Mouse (Mus musculus): ENCODE results near the gene Fermt2. TPM values are rescaled to one million over a fixed set of nuclear protein-coding genes. Genes with fewer than 3 reads are reported as not detected.
A peak's percentile ranks its signal among the peaks of the same experiment; 100 is the strongest.

The Fermt2 gene
- total RNA-seq, 1 experiment from 2014 or later: not detected

DNA sequence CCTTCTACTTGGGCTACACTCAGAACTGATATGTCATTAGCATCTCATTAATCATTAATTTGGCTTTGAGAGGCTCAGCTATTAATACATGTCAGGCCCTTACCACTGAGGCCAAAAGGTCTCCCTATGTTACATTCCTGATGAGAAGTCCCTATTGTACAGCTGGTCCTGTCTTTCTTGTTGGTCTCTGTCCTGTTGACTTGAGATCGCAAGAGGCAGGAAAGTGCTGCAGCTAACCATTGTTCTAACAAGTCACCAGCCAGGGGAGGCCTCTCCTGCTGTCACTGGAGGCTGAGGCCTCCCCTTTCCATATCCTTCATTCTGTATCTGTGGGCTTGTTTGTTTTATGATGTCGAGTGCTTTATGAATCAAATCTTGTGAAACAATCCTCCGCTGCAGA is 83.1 kb downstream of the Fermt2 start:
- no peak for ATAC-seq (replicated peaks; ENCODE audit: insufficient number of reproducible peaks, low FRiP score, low TSS enrichment, poor library complexity, severe bottlenecking)

DNA sequence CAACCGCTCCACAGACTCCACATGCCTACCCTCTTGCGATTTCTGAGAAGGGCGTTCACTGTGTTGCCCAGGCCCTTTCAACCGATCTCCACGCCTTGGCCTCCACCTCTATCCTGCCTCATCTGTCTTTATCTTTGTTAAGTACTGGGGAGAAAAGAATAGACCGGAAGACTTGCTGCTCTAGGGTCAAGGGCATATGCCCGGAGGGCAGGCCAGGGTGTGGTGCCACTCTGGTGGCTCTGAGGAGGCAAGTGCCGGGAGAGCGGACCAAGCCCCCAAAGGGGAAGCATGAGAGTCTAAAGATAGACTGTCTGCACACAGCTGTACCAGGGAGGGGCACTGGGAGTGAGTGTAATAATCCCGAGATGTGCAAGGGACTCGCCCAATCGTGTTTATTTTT is 84.5 kb downstream of the Fermt2 start:
- ATAC-seq (replicated peaks; ENCODE audit: insufficient number of reproducible peaks, low FRiP score, low TSS enrichment, poor library complexity, severe bottlenecking): no peak

DNA sequence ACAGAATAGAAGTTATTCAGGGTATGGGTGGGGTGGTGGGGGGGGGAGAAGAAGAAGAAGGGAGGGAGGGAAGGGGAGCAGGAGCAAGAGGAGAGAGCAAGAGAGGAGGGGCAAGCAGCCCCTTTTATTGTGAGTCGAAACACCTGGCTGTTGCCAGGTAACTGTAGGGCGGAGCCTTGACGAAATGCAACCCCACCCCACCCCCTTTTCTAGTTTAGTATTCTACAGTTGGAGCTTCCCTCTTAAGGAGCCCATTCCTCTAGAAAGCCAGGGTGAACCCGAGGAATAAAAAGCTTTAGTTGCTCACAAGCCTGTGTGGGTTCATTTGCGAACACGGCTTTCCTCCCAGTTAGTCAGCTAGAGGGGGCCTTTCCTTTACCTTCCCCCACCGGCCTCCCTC is 85.0 kb downstream of the Fermt2 start:
- ATAC-seq (replicated peaks; ENCODE audit: insufficient number of reproducible peaks, low FRiP score, low TSS enrichment, poor library complexity, severe bottlenecking): no peak

DNA sequence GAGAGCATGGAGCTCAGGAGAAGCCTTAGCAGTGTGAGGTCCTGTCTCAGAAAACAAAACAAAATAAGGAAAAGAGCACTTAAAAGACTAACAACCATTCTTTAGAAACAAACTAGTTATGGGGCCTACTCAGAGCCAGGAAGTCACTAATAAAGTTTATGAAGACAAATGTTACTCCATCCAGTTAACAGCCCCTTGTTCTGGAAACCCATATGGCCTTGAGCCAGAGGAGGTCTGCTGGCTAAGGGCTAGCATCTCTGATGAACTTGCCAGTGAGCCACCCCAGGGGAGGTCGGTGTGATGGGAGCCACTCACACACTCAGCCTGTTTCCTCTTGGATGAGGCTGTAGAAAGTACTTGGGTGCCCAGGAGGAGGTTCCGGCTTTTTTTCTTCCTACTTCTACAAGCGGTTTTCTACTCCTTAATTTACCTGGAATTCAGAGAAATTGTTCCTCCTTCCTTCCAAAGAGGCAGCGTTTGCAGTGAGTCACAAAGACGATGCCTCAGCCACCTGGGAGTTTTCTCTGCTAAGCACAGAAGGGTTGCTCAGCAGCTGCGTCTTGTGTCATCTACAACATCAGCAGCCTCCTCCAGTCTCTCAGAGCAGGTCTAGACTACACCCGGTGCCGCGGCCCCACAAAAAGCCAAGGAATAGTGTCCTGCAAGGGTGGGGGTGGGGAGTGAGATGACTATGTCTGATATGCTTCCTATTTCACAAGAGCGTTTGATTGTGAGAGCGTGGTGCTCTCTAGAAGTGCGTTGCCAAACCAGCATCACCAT is 86.9 kb downstream of the Fermt2 start:
- ATAC-seq (replicated peaks; ENCODE audit: insufficient number of reproducible peaks, low FRiP score, low TSS enrichment, poor library complexity, severe bottlenecking): no peak

DNA sequence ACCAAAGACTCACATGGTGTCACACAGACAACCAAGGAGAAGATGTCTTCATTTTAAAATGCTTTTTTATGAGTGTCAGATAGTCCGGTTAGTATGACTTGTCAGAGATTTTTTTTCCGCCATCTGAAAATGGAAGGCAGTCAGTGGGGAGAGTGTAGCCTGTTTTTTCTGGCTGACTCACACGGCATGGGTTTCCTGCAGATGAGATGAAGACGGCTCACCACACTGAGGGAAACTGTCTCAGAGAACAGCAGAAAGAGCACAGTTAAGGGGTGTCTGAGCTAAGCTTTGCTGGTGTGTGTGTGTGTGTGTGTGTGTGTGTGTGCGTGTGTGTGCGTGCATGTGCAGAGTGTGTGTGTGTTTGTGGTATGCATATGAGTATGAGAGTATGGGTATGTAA is 88.6 kb downstream of the Fermt2 start:
- no peak for ATAC-seq (replicated peaks; ENCODE audit: insufficient number of reproducible peaks, low FRiP score, low TSS enrichment, poor library complexity, severe bottlenecking)

DNA sequence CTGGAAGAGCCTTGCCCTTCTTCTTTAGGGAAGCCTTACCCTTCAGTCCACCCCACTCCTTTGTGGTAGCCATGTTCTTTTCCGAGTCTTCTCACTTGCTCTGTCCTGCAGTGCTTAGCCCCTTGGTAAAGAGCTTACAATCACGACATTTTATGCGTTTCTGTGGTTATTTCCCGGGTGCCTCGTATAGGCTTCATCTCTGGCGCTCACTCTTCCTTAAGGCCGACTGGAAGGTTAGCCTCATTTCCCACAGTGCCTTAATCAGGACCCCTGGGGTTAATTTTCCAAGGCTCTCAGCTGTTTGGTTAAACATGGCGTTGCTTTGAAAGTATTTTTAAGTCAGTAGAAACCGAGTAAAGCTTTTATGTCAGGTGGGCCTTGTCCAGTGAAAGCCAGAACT is 90.5 kb downstream of the Fermt2 start:
- no peak for ATAC-seq (replicated peaks; ENCODE audit: insufficient number of reproducible peaks, low FRiP score, low TSS enrichment, poor library complexity, severe bottlenecking)

DNA sequence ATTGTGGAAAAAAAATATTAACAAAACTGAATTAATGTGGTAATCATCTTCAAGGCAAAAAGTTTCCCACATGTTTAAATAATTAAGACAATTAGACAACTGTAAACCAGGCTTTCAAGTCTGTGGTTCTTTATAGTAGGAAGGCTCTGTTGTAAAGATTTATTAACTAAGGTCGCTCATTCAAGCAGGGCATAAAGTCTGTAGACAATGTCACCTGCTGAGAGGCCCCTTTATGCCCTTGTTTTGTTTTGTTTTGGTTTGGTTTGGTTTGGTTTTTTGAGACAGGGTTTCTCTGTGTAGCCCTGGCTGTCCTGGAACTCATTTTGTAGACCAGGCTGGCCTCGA is 91.0 kb downstream of the Fermt2 start:
- ATAC-seq (replicated peaks; ENCODE audit: insufficient number of reproducible peaks, low FRiP score, low TSS enrichment, poor library complexity, severe bottlenecking): no peak

DNA sequence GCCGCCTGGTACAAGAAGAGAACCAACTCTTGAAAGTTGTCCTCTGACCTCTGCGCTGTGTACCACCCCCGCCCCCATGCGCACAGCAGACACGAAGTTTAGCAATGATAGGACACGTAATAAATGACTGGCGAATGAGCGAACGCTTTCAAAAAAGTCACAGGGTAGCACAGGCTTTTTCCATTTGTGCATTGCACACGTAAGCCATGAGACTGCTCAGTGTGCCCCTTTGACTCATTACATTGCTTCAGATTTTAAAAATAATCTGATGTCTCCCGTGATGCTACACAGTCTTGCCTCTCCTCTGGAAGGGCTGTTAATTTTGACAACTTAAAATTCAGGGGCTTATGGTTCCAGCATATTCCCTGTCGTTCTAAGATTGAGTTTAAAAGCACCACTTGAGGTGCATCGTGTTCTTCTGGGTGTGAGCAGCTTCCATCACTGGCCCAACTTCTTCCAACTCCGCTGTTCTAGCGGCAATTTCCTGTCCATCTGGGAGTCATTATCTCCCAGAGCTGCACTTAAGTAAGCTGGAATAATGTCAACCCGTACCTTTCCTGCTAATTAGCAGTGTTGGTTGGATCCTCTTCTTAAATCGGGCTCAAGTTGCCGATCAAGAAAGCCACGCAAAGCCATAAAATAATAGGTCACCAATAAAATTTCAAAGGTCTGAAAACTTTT is 91.5 kb downstream of the Fermt2 start:
- no peak for ATAC-seq (replicated peaks; ENCODE audit: insufficient number of reproducible peaks, low FRiP score, low TSS enrichment, poor library complexity, severe bottlenecking)

DNA sequence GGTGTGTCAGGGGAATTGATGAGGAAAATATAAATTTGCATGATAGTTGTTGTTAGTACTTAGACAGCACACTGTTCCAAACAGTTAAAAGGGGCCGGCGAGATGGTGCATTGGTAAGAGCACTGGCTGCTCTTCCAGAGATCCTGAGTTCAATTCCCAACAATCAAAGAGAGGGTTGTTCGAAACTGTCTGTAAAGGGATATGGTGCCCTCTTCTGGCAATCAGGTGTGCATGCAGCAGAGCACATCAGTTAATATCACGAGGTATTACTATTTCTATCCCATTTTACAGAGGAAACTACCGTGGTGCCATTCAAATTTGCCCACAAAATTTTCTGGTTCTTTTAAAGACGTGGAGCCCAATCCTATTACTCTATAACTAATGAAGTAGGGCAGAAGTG is 95.7 kb downstream of the Fermt2 start:
- no peak for ATAC-seq (replicated peaks; ENCODE audit: insufficient number of reproducible peaks, low FRiP score, low TSS enrichment, poor library complexity, severe bottlenecking)

DNA sequence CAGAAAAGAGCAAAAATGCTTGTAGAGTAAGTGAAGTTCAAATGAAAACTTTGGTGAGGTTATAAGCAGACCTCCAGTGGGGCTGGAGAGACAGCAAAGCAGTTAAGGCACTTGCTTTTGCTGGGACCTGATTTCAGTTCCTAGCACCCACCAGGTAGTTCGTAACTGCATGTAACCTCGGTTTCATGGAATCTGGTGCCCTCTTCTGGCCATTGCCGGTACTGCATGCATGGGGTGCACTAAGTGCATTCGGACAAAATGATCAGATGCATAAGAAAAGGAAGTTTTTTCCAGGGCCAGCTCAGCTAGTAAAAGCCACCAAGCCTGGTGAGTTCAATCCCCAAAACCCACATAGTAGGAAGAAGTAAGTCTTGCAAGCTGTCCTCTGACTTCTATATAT is 97.9 kb downstream of the Fermt2 start:
- ATAC-seq (replicated peaks; ENCODE audit: insufficient number of reproducible peaks, low FRiP score, low TSS enrichment, poor library complexity, severe bottlenecking): no peak

DNA sequence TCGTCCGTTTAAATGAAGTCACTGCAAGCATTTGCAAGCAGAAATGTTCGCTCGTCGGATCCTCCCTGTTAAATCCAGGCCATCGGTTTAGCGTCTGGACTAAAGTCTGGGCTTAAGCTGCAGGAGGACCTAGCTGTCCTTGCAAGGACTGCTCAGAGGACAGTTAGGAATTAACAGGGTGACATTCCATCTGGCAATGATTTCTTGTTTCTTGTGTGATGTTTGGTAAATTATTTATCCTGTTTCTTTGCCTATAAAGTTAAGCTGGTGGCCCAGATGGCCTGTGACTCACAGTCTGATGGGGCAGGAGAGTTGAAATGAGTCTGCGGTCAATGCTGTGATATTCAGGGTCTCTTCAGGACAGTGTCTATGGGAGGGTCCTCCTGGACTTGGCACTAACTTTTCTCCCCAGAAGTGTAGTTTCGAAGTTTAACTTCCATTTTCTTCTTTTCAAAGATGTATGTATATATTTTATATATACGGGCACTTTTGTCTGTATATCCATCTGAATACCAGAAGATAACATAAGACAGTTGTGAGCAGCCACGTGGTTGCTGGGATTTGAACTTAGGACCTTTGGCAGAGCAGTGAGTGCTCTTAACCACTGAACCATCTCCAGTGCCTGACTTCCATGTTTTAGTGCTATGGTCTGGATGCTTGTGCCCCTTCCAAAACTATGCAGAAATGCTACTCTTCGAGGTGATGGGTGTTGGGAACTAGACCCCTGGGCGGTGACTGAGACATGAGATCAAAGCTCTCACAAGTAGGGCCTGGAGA is 99.7 kb downstream of the Fermt2 start:
- ATAC-seq (replicated peaks; ENCODE audit: insufficient number of reproducible peaks, low FRiP score, low TSS enrichment, poor library complexity, severe bottlenecking): no peak

DNA sequence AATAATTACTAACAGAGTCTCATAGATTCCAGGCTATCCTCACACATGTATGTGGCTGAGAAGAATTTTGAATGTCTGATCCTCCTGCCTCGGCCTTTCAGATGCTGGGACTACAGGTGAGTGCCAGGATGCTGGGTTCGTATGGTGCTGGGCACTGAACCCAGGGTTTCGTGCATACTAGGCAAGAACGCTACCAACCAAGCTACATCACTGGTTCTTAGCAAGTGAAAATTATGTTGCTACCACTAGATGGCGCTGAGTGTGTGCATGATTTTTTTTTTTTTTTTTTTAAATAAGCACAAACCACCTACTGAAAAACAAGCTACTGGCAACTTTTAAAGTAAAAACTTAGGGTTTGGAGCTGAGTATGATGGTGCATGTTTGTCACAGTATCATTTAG is 106.7 kb downstream of the Fermt2 start:
- ATAC-seq (replicated peaks; ENCODE audit: insufficient number of reproducible peaks, low FRiP score, low TSS enrichment, poor library complexity, severe bottlenecking): 0 out of 2 replicates have a peak, but pooled peaks have one; percentile 47

DNA sequence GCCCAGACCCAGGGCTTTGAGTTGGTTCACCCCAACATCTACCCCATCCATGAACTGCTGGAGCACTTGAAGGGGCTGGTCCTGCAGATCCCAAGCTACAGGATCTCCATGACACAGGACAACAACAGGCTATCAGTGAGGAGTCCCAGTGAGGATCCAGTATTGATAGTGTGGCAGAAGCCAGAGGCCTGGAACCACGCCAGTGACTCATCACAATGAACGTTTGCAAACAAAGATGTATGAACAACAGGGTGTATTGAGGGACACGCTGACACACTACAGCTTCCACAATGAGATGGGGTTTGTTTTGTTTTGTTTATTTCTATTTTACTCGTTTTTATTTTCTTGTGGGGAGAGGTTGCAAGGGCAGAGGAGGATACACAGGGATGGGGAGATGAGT is 107.5 kb downstream of the Fermt2 start:
- no peak for ATAC-seq (replicated peaks; ENCODE audit: insufficient number of reproducible peaks, low FRiP score, low TSS enrichment, poor library complexity, severe bottlenecking)

DNA sequence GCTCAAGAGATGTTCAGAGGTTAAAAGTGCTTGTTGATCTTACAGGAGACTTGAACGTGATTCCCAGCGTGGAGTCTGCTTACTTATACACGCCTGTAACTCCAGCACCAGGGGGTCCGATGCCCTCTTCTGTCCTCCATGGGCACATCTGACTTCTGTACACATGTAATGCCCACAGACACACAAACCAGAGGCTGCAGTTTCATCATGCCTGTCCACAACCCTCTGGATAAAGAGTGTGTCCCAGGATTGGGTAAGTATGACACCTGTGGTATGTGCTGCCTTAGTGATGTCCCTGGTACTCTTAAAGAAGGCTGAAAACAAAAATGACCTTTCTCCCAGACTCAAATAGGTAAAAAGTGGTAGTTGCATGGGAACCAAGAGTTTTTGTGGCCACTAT is 110.6 kb downstream of the Fermt2 start:
- no peak for ATAC-seq (replicated peaks; ENCODE audit: insufficient number of reproducible peaks, low FRiP score, low TSS enrichment, poor library complexity, severe bottlenecking)

DNA sequence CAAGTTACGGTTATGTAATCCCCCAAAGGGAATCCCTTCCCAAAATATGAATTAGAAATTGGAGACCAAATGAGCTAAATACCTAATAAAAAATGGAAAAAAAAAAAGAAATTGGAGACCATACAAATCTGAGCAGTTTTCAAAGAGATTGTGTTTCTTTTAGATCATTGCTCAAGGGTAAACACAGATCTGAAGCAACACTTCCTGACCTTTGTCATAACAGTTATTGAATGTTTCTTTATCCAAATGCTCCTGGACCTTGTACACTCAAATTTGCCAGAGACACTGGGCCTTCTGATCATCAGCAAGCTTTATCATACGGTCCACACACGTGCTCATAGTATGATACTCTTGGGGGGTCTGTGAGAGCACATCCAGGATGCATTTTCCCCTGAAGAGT is 111.4 kb downstream of the Fermt2 start:
- ATAC-seq (replicated peaks; ENCODE audit: insufficient number of reproducible peaks, low FRiP score, low TSS enrichment, poor library complexity, severe bottlenecking): no peak

DNA sequence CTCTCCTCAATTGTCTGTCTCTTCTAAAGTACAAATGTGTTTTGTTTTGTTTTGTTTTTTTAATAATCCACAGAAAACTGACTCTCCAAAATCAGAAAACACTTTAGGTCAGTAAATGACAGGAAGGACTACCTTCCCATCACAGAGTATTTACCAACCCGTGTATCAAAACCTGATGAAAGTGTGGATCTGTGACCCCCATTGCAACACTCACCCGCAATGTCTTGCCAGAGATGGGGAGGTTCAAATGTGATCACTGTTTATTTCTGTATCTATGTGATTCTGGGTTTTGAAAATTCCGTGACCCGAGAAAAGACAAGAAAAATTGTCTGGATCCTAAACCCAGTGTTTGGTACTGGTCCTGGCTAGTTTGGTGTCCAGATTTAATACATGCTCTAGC is 113.7 kb downstream of the Fermt2 start:
- ATAC-seq (replicated peaks; ENCODE audit: insufficient number of reproducible peaks, low FRiP score, low TSS enrichment, poor library complexity, severe bottlenecking): no peak
